Mouse (Mus musculus) forebrain, embryonic 10.5 days (tissue): ENCODE results near the gene Olfr1387. TPM values are rescaled to one million over a fixed set of nuclear protein-coding genes. Genes with fewer than 3 reads are reported as not detected.
"Not testable (repeated sequence)": the region's sequence is repeated elsewhere in the genome, so short reads cannot be mapped to it uniquely, and the experiment has no call there.

Experiments
- DNase-seq: peaks from one replicate; pipeline ENCODE4 v3.0.0-alpha.2; 2017; ENCODE audit warnings: low spot score; ENCODE audit errors: extremely low spot score
- H3K27ac ChIP-seq: fragments of 300-500 bp; sonication (generic); 2 replicates; pipeline ENCODE4 v1.5.1; 2016; ENCODE audit warnings: mild to moderate bottlenecking
- H3K27me3 ChIP-seq: fragments of 300-500 bp; sonication (generic); 2 replicates; pipeline ENCODE4 v1.6.1; 2016; ENCODE audit warnings: mild to moderate bottlenecking; ENCODE audit not compliant: poor library complexity, severe bottlenecking
- H3K36me3 ChIP-seq: fragments of 300-500 bp; sonication (generic); replicated peaks from 2 replicates; pipeline ENCODE4 v1.6.1; 2016; ENCODE audit warnings: mild to moderate bottlenecking, moderate library complexity
- H3K4me1 ChIP-seq: fragments of 300-500 bp; sonication (generic); 2 replicates; pipeline ENCODE4 v1.6.1; 2016
- H3K4me3 ChIP-seq: fragments of 300-500 bp; sonication (generic); 2 replicates; pipeline ENCODE4 v1.5.1; 2016; ENCODE audit warnings: mild to moderate bottlenecking, moderate library complexity
- H3K9me3 ChIP-seq: fragments of 300-500 bp; sonication (generic); 2 replicates; pipeline ENCODE4 v1.6.1; 2016; ENCODE audit warnings: mild to moderate bottlenecking, moderate library complexity
- WGBS: fragments of 180-500 bp; shearing (Covaris S2); methylation state at CpG from one replicate; pipeline ENCODE4 v1.1.7; 2016; 5-methylcytosine and 5-hydroxymethylcytosine counted together
- polyA plus RNA-seq: library from polyadenylated mRNA; unstranded; fragments of >200 nt; fragmentation: Nextera tagmentation; extraction: Ambion mirVana; gene quantifications from 2 replicates; pipeline ENCODE4 v1.2.1, GENCODE M21; 2016

The Olfr1387 gene
- not detected in 2 replicates for polyA plus RNA-seq

- no peaks in the 10 kb centered on the region for H3K36me3 ChIP-seq
- no peaks in the 10 kb centered on the region for H3K27me3 ChIP-seq
- H3K27ac ChIP-seq: no peak within 1 kb of the TSS
- no peak within 1 kb of the TSS for H3K4me3 ChIP-seq
- no peak for DNase-seq
- no peaks in the 10 kb centered on the region for H3K4me1 ChIP-seq
- no peaks in the 10 kb centered on the region for H3K9me3 ChIP-seq
- 78% methylated on average over 1 of the region's 1 CpGs for WGBS
Observed at GRCm38 (mm10) chr11:49455043-49455442, at the start of gene Olfr1387. Gene Olfr1387, plus strand, starts transcription at chr11:49455343.

- Histone ChIP-seq H3K27ac (no peak overlapping the region), H3K27me3 (no peaks in the 10 kb centered on the region), H3K9me3 (no peaks in the 10 kb centered on the region), H3K36me3 (no peaks in the 10 kb centered on the region), H3K4me1 (no peaks in the 10 kb centered on the region), H3K4me3 (no peak overlapping the region)
- no peak for DNase-seq
- 78% methylated on average over 3 of the region's 3 CpGs for WGBS
Observed at GRCm38 (mm10) chr11:49406784-49407183, 48.4 kb upstream of the Olfr1387 start.

- H3K27me3 ChIP-seq: no peaks in the 10 kb centered on the region
- WGBS: 29% methylated on average over 1 of the region's 1 CpGs
- no peaks in the 10 kb centered on the region for H3K4me1 ChIP-seq
- H3K27ac ChIP-seq: no peak overlapping the region
- no peak overlapping the region for H3K4me3 ChIP-seq
- H3K9me3 ChIP-seq: no peaks in the 10 kb centered on the region
- no peaks in the 10 kb centered on the region for H3K36me3 ChIP-seq
- no peak for DNase-seq
Observed at GRCm38 (mm10) chr11:49410540-49410939, 44.6 kb upstream of the Olfr1387 start.

- Histone ChIP-seq H3K27ac (no peak within 1 kb of the TSS), H3K4me1 (no peaks in the 10 kb centered on the region), H3K9me3 (no peaks in the 10 kb centered on the region), H3K36me3 (no peaks in the 10 kb centered on the region), H3K4me3 (no peak within 1 kb of the TSS), H3K27me3 (no peaks in the 10 kb centered on the region)
- WGBS: 95% methylated on average over 2 of the region's 2 CpGs
- DNase-seq: no peak
Observed at GRCm38 (mm10) chr11:49422767-49423166, 32.4 kb upstream of the Olfr1387 start, which contains the start of gene Olfr1389. Gene Olfr1389, plus strand, starts transcription at chr11:49423067.

- 96% methylated on average over 1 of the region's 1 CpGs for WGBS
- no peaks in the 10 kb centered on the region for H3K36me3 ChIP-seq
Observed at GRCm38 (mm10) chr11:49425257-49425927, 29.8 kb upstream of the Olfr1387 start.

GRCm38 (mm10) chr11:49429641-49430040, 25.5 kb upstream of the Olfr1387 start:
- no peak overlapping the region for H3K27ac ChIP-seq
- no peaks in the 10 kb centered on the region for H3K27me3 ChIP-seq
- no peaks in the 10 kb centered on the region for H3K4me1 ChIP-seq
- no peaks in the 10 kb centered on the region for H3K36me3 ChIP-seq
- DNase-seq: no peak
- WGBS: 94% methylated on average over 2 of the region's 2 CpGs
- H3K9me3 ChIP-seq: no peaks in the 10 kb centered on the region; the same call in 1 of the 2 replicates
- no peak overlapping the region for H3K4me3 ChIP-seq

More at GRCm38 (mm10) chr11:49425257-49425927, 29.8 kb upstream of the Olfr1387 start:
- Histone ChIP-seq H3K27me3 (no peaks in the 10 kb centered on the region), H3K4me3 (no peak overlapping the region), H3K9me3 (no peaks in the 10 kb centered on the region), H3K27ac (no peak overlapping the region), H3K4me1 (no peaks in the 10 kb centered on the region)
- DNase-seq: no peak

GRCm38 (mm10) chr11:49436411-49436810, 18.7 kb upstream of the Olfr1387 start, which contains the start of gene Olfr1388:
Gene Olfr1388, plus strand, starts transcription at chr11:49436624.
- no peak for DNase-seq
- no peaks in the 10 kb centered on the region for H3K27me3 ChIP-seq
- 79% methylated on average over 3 of the region's 3 CpGs for WGBS

GRCm38 (mm10) chr11:49464746-49465145, 9.6 kb downstream of the Olfr1387 start, which contains the start of gene Olfr1386:
Gene Olfr1386, plus strand, starts transcription at chr11:49465046.
- not testable (repeated sequence) for DNase-seq, H3K36me3 ChIP-seq, H3K4me1 ChIP-seq, H3K4me3 ChIP-seq, H3K27me3 ChIP-seq, H3K27ac ChIP-seq, H3K9me3 ChIP-seq
- 82% methylated on average over 3 of the region's 3 CpGs for WGBS

More at GRCm38 (mm10) chr11:49436411-49436810, 18.7 kb upstream of the Olfr1387 start, which contains the start of gene Olfr1388:
- H3K4me3 ChIP-seq: no peak within 1 kb of the TSS
- no peaks in the 10 kb centered on the region for H3K4me1 ChIP-seq
- no peak within 1 kb of the TSS for H3K27ac ChIP-seq
- H3K36me3 ChIP-seq: no peaks in the 10 kb centered on the region
- H3K9me3 ChIP-seq: no peaks in the 10 kb centered on the region; the same call in 1 of the 2 replicates

- Histone ChIP-seq H3K9me3 (no peaks in the 10 kb centered on the region), H3K4me3 (no peak overlapping the region), H3K27ac (no peak overlapping the region), H3K27me3 (no peaks in the 10 kb centered on the region), H3K4me1 (no peaks in the 10 kb centered on the region), H3K36me3 (no peaks in the 10 kb centered on the region)
- DNase-seq: no peak
- 80% methylated on average over 4 of the region's 4 CpGs for WGBS
Observed at GRCm38 (mm10) chr11:49485973-49486372, 30.8 kb downstream of the Olfr1387 start.

- not testable (repeated sequence) for H3K27ac ChIP-seq, H3K9me3 ChIP-seq, H3K36me3 ChIP-seq, H3K4me3 ChIP-seq, DNase-seq, H3K4me1 ChIP-seq, H3K27me3 ChIP-seq
- 76% methylated on average over 1 of the region's 1 CpGs for WGBS
Observed at GRCm38 (mm10) chr11:49488770-49489169, 33.6 kb downstream of the Olfr1387 start, which contains the start of gene Olfr1385. Gene Olfr1385, plus strand, starts transcription at chr11:49489070.

Other genes with a start within 250 kb of the Olfr1387 start
- gene Mgat1, start 211.2 kb upstream of the Olfr1387 start, polyA plus RNA-seq: 39.6 and 44.9 TPM in 2 replicates
- gene Olfr1393, start 177.0 kb upstream of the Olfr1387 start, polyA plus RNA-seq: 0.07 TPM in 1 of 2 replicates, not detected in the other
- not detected in 2 replicates for gene Olfr1392, start 170.1 kb upstream of the Olfr1387 start, polyA plus RNA-seq
- not detected in 2 replicates for gene Olfr10, start 150.6 kb upstream of the Olfr1387 start, polyA plus RNA-seq
- not detected in 2 replicates for gene Olfr1391, start 132.6 kb upstream of the Olfr1387 start, polyA plus RNA-seq
- not detected in 2 replicates for gene Olfr1390, start 120.2 kb upstream of the Olfr1387 start, polyA plus RNA-seq
- gene Olfr1389, start 32.3 kb upstream of the Olfr1387 start, polyA plus RNA-seq: not detected in 2 replicates
- gene Olfr1388, start 18.7 kb upstream of the Olfr1387 start, polyA plus RNA-seq: 0.25 and 0.33 TPM in 2 replicates
- not detected in 2 replicates for gene Olfr1386, start 9.7 kb downstream of the Olfr1387 start, polyA plus RNA-seq
- not detected in 2 replicates for gene Olfr1385, start 33.7 kb downstream of the Olfr1387 start, polyA plus RNA-seq
- gene Olfr1384, start 51.4 kb downstream of the Olfr1387 start, polyA plus RNA-seq: not detected in 2 replicates
- gene Olfr1383, start 64.3 kb downstream of the Olfr1387 start, polyA plus RNA-seq: not detected in 2 replicates
- gene Olfr1382, start 72.9 kb downstream of the Olfr1387 start, polyA plus RNA-seq: not detected in 2 replicates
- not detected in 2 replicates for gene Olfr1381, start 88.1 kb downstream of the Olfr1387 start, polyA plus RNA-seq
- not detected in 2 replicates for gene Olfr1380, start 101.5 kb downstream of the Olfr1387 start, polyA plus RNA-seq
- gene Flt4, start 153.9 kb downstream of the Olfr1387 start, polyA plus RNA-seq: 4.8 and 5.0 TPM in 2 replicates
- gene Scgb3a1, start 208.3 kb downstream of the Olfr1387 start, polyA plus RNA-seq: not detected in 2 replicates